Mouse (Mus musculus): ENCODE data around the gene Abi3bp.

Abi3bp gene

GRCm38 (mm10) chr16:56477677-56478574, at the start of gene Abi3bp:
Gene Abi3bp, plus strand, starts transcription at chr16:56477878.
- 28% methylated on average over 11 of the region's 11 CpGs for WGBS

GRCm38 (mm10) chr16:56435293-56436185, 42.1 kb upstream of the Abi3bp start:
- 81% methylated on average over 4 of the region's 4 CpGs for WGBS

- 81% methylated on average over 4 of the region's 4 CpGs for WGBS
Observed at GRCm38 (mm10) chr16:56440243-56440642, 37.4 kb upstream of the Abi3bp start.

- 88% methylated on average over 5 of the region's 5 CpGs for WGBS
Observed at GRCm38 (mm10) chr16:56441113-56441512, 36.6 kb upstream of the Abi3bp start.

GRCm38 (mm10) chr16:56441658-56442344, 35.9 kb upstream of the Abi3bp start:
- WGBS = 78% methylated on average over 7 of the region's 7 CpGs

GRCm38 (mm10) chr16:56451482-56451881, 26.2 kb upstream of the Abi3bp start:
- 85% methylated on average over 2 of the region's 2 CpGs for WGBS

- 69% methylated on average over 1 of the region's 1 CpGs for WGBS
Observed at GRCm38 (mm10) chr16:56451923-56452322, 25.8 kb upstream of the Abi3bp start.

GRCm38 (mm10) chr16:56458052-56458754, 19.5 kb upstream of the Abi3bp start:
- WGBS = 56% methylated on average over 8 of the region's 8 CpGs

- 97% methylated on average over 2 of the region's 2 CpGs for WGBS
Observed at GRCm38 (mm10) chr16:56473160-56473559, 4.5 kb upstream of the Abi3bp start.

GRCm38 (mm10) chr16:56475676-56476075, 2.0 kb upstream of the Abi3bp start:
- 70% methylated on average over 5 of the region's 5 CpGs for whole genome bisulfite sequencing

GRCm38 (mm10) chr16:56478575-56479191, 1.0 kb downstream of the Abi3bp start:
- 19% methylated on average over 12 of the region's 12 CpGs for WGBS

- 93% methylated on average over 10 of the region's 10 CpGs for WGBS
Observed at GRCm38 (mm10) chr16:56483466-56483865, 5.8 kb downstream of the Abi3bp start.

GRCm38 (mm10) chr16:56486461-56486860, 8.8 kb downstream of the Abi3bp start:
- WGBS = 32% methylated on average over 4 of the region's 4 CpGs

GRCm38 (mm10) chr16:56490861-56491260, 13.2 kb downstream of the Abi3bp start:
- 77% methylated on average over 3 of the region's 3 CpGs for WGBS

GRCm38 (mm10) chr16:56495266-56495665, 17.6 kb downstream of the Abi3bp start:
- WGBS = 64% methylated on average over 4 of the region's 4 CpGs

- WGBS = 77% methylated on average over 4 of the region's 4 CpGs
Observed at GRCm38 (mm10) chr16:56496743-56497142, 19.1 kb downstream of the Abi3bp start.

- WGBS = 58% methylated on average over 1 of the region's 1 CpGs
Observed at GRCm38 (mm10) chr16:56498680-56499079, 21.0 kb downstream of the Abi3bp start.

GRCm38 (mm10) chr16:56500441-56500840, 22.8 kb downstream of the Abi3bp start:
- 60% methylated on average over 3 of the region's 3 CpGs for WGBS

- 74% methylated on average over 6 of the region's 6 CpGs for WGBS
Observed at GRCm38 (mm10) chr16:56501101-56501500, 23.4 kb downstream of the Abi3bp start.

GRCm38 (mm10) chr16:56501513-56501912, 23.8 kb downstream of the Abi3bp start:
- 28% methylated on average over 2 of the region's 2 CpGs for WGBS

GRCm38 (mm10) chr16:56502134-56502533, 24.5 kb downstream of the Abi3bp start:
- 83% methylated on average over 3 of the region's 3 CpGs for WGBS

All from cerebral cortex, adult 2 months (tissue).